Mouse (Mus musculus): Measurements from ENCODE around the gene Gcc2.
"Not testable (repeated sequence)": the region's sequence is repeated elsewhere in the genome, so short reads cannot be mapped to it uniquely, and the experiment has no call there.

Gene Gcc2

GRCm38 (mm10) chr10:58255213-58255892 is at the start of gene Gcc2:
Gene Gcc2 (plus strand): TSS chr10:58255497.
- peak; percentile 94 for DNase-seq (ENCODE audit: low spot score)

- no peak for DNase-seq (ENCODE audit: low spot score)
These were observed 49.3 kb upstream of the Gcc2 start for GRCm38 (mm10) chr10:58205986-58206385.

- no peak for DNase-seq (ENCODE audit: low spot score)
These were observed 48.5 kb upstream of the Gcc2 start for GRCm38 (mm10) chr10:58206639-58207404.

- no peak for DNase-seq (ENCODE audit: low spot score)
These were observed 45.4 kb upstream of the Gcc2 start for GRCm38 (mm10) chr10:58209710-58210467.

- no peak for DNase-seq (ENCODE audit: low spot score)
These were observed 44.8 kb upstream of the Gcc2 start for GRCm38 (mm10) chr10:58210514-58210913.

GRCm38 (mm10) chr10:58211213-58211612 is 44.1 kb upstream of the Gcc2 start:
- no peak for DNase-seq (ENCODE audit: low spot score)

GRCm38 (mm10) chr10:58212230-58212629 is 43.1 kb upstream of the Gcc2 start:
- DNase-seq (ENCODE audit: low spot score), result no peak

GRCm38 (mm10) chr10:58214497-58214896 is 40.8 kb upstream of the Gcc2 start:
- no peak for DNase-seq (ENCODE audit: low spot score)

- DNase-seq (ENCODE audit: low spot score), result no peak
These were observed 40.4 kb upstream of the Gcc2 start for GRCm38 (mm10) chr10:58214934-58215333.

- no peak for DNase-seq (ENCODE audit: low spot score)
These were observed 39.9 kb upstream of the Gcc2 start for GRCm38 (mm10) chr10:58215353-58215752.

- no peak for DNase-seq (ENCODE audit: low spot score)
These were observed 37.9 kb upstream of the Gcc2 start for GRCm38 (mm10) chr10:58217366-58217765.

GRCm38 (mm10) chr10:58220726-58221125 is 34.6 kb upstream of the Gcc2 start:
- no peak for DNase-seq (ENCODE audit: low spot score)

GRCm38 (mm10) chr10:58221571-58221970 is 33.7 kb upstream of the Gcc2 start:
- DNase-seq (ENCODE audit: low spot score), result not testable (repeated sequence)

GRCm38 (mm10) chr10:58223161-58223560 is 32.1 kb upstream of the Gcc2 start:
- not testable (repeated sequence) for DNase-seq (ENCODE audit: low spot score)

- peak; percentile 78 for DNase-seq (ENCODE audit: low spot score)
These were observed 31.1 kb upstream of the Gcc2 start for GRCm38 (mm10) chr10:58223972-58224805.

GRCm38 (mm10) chr10:58224827-58225785 is 30.2 kb upstream of the Gcc2 start, which contains the start of gene AW822073:
Gene AW822073 (minus strand): TSS chr10:58224930.
- DNase-seq (ENCODE audit: low spot score), result not testable (repeated sequence)

- DNase-seq (ENCODE audit: low spot score), result not testable (repeated sequence)
These were observed 28.9 kb upstream of the Gcc2 start for GRCm38 (mm10) chr10:58226357-58226756.

GRCm38 (mm10) chr10:58227798-58228197 is 27.5 kb upstream of the Gcc2 start:
- DNase-seq (ENCODE audit: low spot score), result not testable (repeated sequence)

- DNase-seq (ENCODE audit: low spot score), result not testable (repeated sequence)
These were observed 25.3 kb upstream of the Gcc2 start for GRCm38 (mm10) chr10:58230021-58230420.

GRCm38 (mm10) chr10:58231088-58231487 is 24.2 kb upstream of the Gcc2 start:
- DNase-seq (ENCODE audit: low spot score), result peak; percentile 58
